Mouse (Mus musculus): ENCODE data around the gene Ppp1r8.

- TF ChIP-seq CTCF (IDR thresholded peaks at IDR 0.05; ENCODE audit: control insufficient read depth, insufficient read depth, low read length): no peak
- no peak for TF ChIP-seq POLR2A (IDR thresholded peaks at IDR 0.05; ENCODE audit: borderline replicate concordance, control insufficient read depth, low read depth, low read length)
Measured at GRCm38 (mm10) chr4:132805599-132806197, 37.3 kb downstream of the Ppp1r8 start.
